Mouse (Mus musculus): ENCODE measurements at regions not wholly inside any gene's neighbourhood (a gene's known extent, or its start where the extent isn't known, plus 50 kb on each side); places are given as distances from the start of the nearest gene placed in this dataset.

DNA sequence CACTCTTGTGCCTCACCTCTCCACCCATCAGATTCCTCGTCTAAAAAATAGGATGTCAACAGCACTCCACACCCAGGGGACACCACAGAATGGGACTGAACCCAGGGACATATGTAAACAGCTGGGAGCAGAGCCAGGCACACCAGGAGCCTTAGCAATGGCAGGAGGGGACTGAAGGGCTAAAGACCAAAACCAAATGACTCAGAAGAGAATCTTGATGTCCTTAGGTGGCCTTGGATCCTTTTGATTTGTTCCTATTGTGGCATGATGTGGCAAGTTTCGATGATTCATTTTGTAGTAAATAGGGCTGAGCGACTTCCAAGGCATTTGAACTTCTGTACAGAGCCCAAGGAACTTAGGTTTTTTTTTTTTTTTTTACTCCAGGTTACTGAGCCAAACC, 233.4 kb downstream of the Snx10 start:
- TF ChIP-seq GATA1 (IDR thresholded peaks at IDR 0.05; ENCODE audit: borderline replicate concordance, low read length) = no peak
- no peak for TF ChIP-seq FLI1 (IDR thresholded peaks at IDR 0.05; ENCODE audit: low read length)
